Mouse (Mus musculus): ENCODE data around the gene Zswim8. TPM values are rescaled to one million over a fixed set of nuclear protein-coding genes. Genes with fewer than 3 reads are reported as not detected.

Gene Zswim8
- polyA plus RNA-seq, 1 experiment from 2014 or later, result 31.8 TPM

- Histone ChIP-seq H3K27me3 (replicated peaks; ENCODE audit: control insufficient read depth, insufficient read depth, low read length) (no peaks in the 10 kb centered on the region), H3K27ac (ENCODE audit: low read depth, low read length) (peak within 1 kb of the TSS; percentile 71), H3K9me3 (replicated peaks; ENCODE audit: control insufficient read depth, low read length) (no peaks in the 10 kb centered on the region), H3K4me2 (ENCODE audit: low read length) (peak within 1 kb of the TSS; percentile 85), H3K4me3 (ENCODE audit: low read depth, low read length) (peak within 1 kb of the TSS; percentile 75), H3K36me3 (ENCODE audit: control insufficient read depth, insufficient read depth, low read length) (peaks cover 43% of the 10 kb centered on the region), H3K4me1 (ENCODE audit: control insufficient read depth, insufficient read depth, low read length) (peaks cover 5% of the 10 kb centered on the region; the same call in 1 of the 2 replicates), H3K9ac (ENCODE audit: low read length) (peak within 1 kb of the TSS; percentile 84)
- under 1% methylated on average over 81 of the region's 81 CpGs for WGBS
- DNase-seq (ENCODE audit: low spot score) (peak; percentile 92), ATAC-seq (peak; percentile 99)
Observed at GRCm38 (mm10) chr14:20733952-20734774, 26.8 kb downstream of the Zswim8 start, which contains the start of gene Ndst2. Gene Ndst2, minus strand, starts transcription at chr14:20734562.

GRCm38 (mm10) chr14:20735052-20735451 is 27.7 kb downstream of the Zswim8 start:
- Histone ChIP-seq H3K9ac (ENCODE audit: low read length) (no peak overlapping the region), H3K9me3 (replicated peaks; ENCODE audit: control insufficient read depth, low read length) (no peaks in the 10 kb centered on the region), H3K27ac (ENCODE audit: low read depth, low read length) (no peak overlapping the region), H3K36me3 (ENCODE audit: control insufficient read depth, insufficient read depth, low read length) (peaks cover 40% of the 10 kb centered on the region), H3K4me2 (ENCODE audit: low read length) (no peak overlapping the region), H3K4me1 (ENCODE audit: control insufficient read depth, insufficient read depth, low read length) (peaks cover 5% of the 10 kb centered on the region; the same call in 1 of the 2 replicates), H3K4me3 (ENCODE audit: low read depth, low read length) (no peak overlapping the region), H3K27me3 (replicated peaks; ENCODE audit: control insufficient read depth, insufficient read depth, low read length) (no peaks in the 10 kb centered on the region)
- WGBS, result 72% methylated on average over 2 of the region's 2 CpGs
- no peak for ATAC-seq
- DNase-seq (ENCODE audit: low spot score), result no peak

- ATAC-seq (no peak), DNase-seq (ENCODE audit: low spot score) (no peak)
- Histone ChIP-seq H3K4me1 (ENCODE audit: control insufficient read depth, insufficient read depth, low read length) (peaks cover 5% of the 10 kb centered on the region; the same call in 1 of the 2 replicates), H3K9me3 (replicated peaks; ENCODE audit: control insufficient read depth, low read length) (no peaks in the 10 kb centered on the region), H3K4me3 (ENCODE audit: low read depth, low read length) (no peak overlapping the region), H3K4me2 (ENCODE audit: low read length) (no peak overlapping the region), H3K36me3 (ENCODE audit: control insufficient read depth, insufficient read depth, low read length) (peaks cover 37% of the 10 kb centered on the region), H3K9ac (ENCODE audit: low read length) (no peak overlapping the region), H3K27me3 (replicated peaks; ENCODE audit: control insufficient read depth, insufficient read depth, low read length) (no peaks in the 10 kb centered on the region), H3K27ac (ENCODE audit: low read depth, low read length) (no peak overlapping the region)
- 92% methylated on average over 13 of the region's 13 CpGs for WGBS
Observed at GRCm38 (mm10) chr14:20735892-20736390, 28.6 kb downstream of the Zswim8 start.

- H3K4me2 ChIP-seq (ENCODE audit: low read length), result no peak overlapping the region
- peak; percentile 34 for DNase-seq (ENCODE audit: low spot score)
- H3K9ac ChIP-seq (ENCODE audit: low read length), result no peak overlapping the region
- H3K4me1 ChIP-seq (ENCODE audit: control insufficient read depth, insufficient read depth, low read length), result peaks cover 5% of the 10 kb centered on the region; the same call in 1 of the 2 replicates
- no peak overlapping the region for H3K27ac ChIP-seq (ENCODE audit: low read depth, low read length)
- peaks cover 40% of the 10 kb centered on the region for H3K36me3 ChIP-seq (ENCODE audit: control insufficient read depth, insufficient read depth, low read length)
- no peaks in the 10 kb centered on the region for H3K9me3 ChIP-seq (replicated peaks; ENCODE audit: control insufficient read depth, low read length)
- 48% methylated on average over 14 of the region's 14 CpGs for WGBS
- ATAC-seq, result no peak
- no peaks in the 10 kb centered on the region for H3K27me3 ChIP-seq (replicated peaks; ENCODE audit: control insufficient read depth, insufficient read depth, low read length)
- H3K4me3 ChIP-seq (ENCODE audit: low read depth, low read length), result no peak overlapping the region
Observed at GRCm38 (mm10) chr14:20737306-20737705, 30.0 kb downstream of the Zswim8 start.

- no peak for DNase-seq (ENCODE audit: low spot score)
- no peaks in the 10 kb centered on the region for H3K9me3 ChIP-seq (replicated peaks; ENCODE audit: control insufficient read depth, low read length)
- peaks cover under 1% of the 10 kb centered on the region; the same call in 1 of the 2 replicates for H3K4me1 ChIP-seq (ENCODE audit: control insufficient read depth, insufficient read depth, low read length)
- no peak overlapping the region for H3K9ac ChIP-seq (ENCODE audit: low read length)
- H3K4me2 ChIP-seq (ENCODE audit: low read length), result no peak overlapping the region
- no peaks in the 10 kb centered on the region for H3K27me3 ChIP-seq (replicated peaks; ENCODE audit: control insufficient read depth, insufficient read depth, low read length)
- ATAC-seq, result no peak
- H3K36me3 ChIP-seq (ENCODE audit: control insufficient read depth, insufficient read depth, low read length), result peaks cover 44% of the 10 kb centered on the region
- H3K27ac ChIP-seq (ENCODE audit: low read depth, low read length), result no peak overlapping the region
- 94% methylated on average over 8 of the region's 8 CpGs for WGBS
- no peak overlapping the region for H3K4me3 ChIP-seq (ENCODE audit: low read depth, low read length)
Observed at GRCm38 (mm10) chr14:20738511-20738910, 31.2 kb downstream of the Zswim8 start.

- Histone ChIP-seq H3K9ac (ENCODE audit: low read length) (no peak overlapping the region), H3K4me3 (ENCODE audit: low read depth, low read length) (no peak overlapping the region), H3K36me3 (ENCODE audit: control insufficient read depth, insufficient read depth, low read length) (peaks cover 49% of the 10 kb centered on the region), H3K9me3 (replicated peaks; ENCODE audit: control insufficient read depth, low read length) (no peaks in the 10 kb centered on the region), H3K27me3 (replicated peaks; ENCODE audit: control insufficient read depth, insufficient read depth, low read length) (no peaks in the 10 kb centered on the region), H3K27ac (ENCODE audit: low read depth, low read length) (no peak overlapping the region), H3K4me1 (ENCODE audit: control insufficient read depth, insufficient read depth, low read length) (no peaks in the 10 kb centered on the region), H3K4me2 (ENCODE audit: low read length) (no peak overlapping the region)
- DNase-seq (ENCODE audit: low spot score) (no peak), ATAC-seq (no peak)
- 94% methylated on average over 9 of the region's 9 CpGs for WGBS
Observed at GRCm38 (mm10) chr14:20741301-20741700, 33.9 kb downstream of the Zswim8 start.

- H3K4me1 ChIP-seq (ENCODE audit: control insufficient read depth, insufficient read depth, low read length), result no peaks in the 10 kb centered on the region
- DNase-seq (ENCODE audit: low spot score) (no peak), ATAC-seq (no peak)
- no peak overlapping the region for H3K9ac ChIP-seq (ENCODE audit: low read length)
- no peaks in the 10 kb centered on the region for H3K27me3 ChIP-seq (replicated peaks; ENCODE audit: control insufficient read depth, insufficient read depth, low read length)
- peaks cover 50% of the 10 kb centered on the region for H3K36me3 ChIP-seq (ENCODE audit: control insufficient read depth, insufficient read depth, low read length)
- no peak overlapping the region for H3K27ac ChIP-seq (ENCODE audit: low read depth, low read length)
- H3K9me3 ChIP-seq (replicated peaks; ENCODE audit: control insufficient read depth, low read length), result no peaks in the 10 kb centered on the region
- H3K4me3 ChIP-seq (ENCODE audit: low read depth, low read length), result no peak overlapping the region
- WGBS, result 89% methylated on average over 3 of the region's 3 CpGs
- H3K4me2 ChIP-seq (ENCODE audit: low read length), result no peak overlapping the region
Observed at GRCm38 (mm10) chr14:20743614-20744013, 36.3 kb downstream of the Zswim8 start.

GRCm38 (mm10) chr14:20746935-20747334 is 39.6 kb downstream of the Zswim8 start:
- no peak overlapping the region for H3K27ac ChIP-seq (ENCODE audit: low read depth, low read length)
- H3K4me3 ChIP-seq (ENCODE audit: low read depth, low read length), result no peak overlapping the region
- no peaks in the 10 kb centered on the region for H3K27me3 ChIP-seq (replicated peaks; ENCODE audit: control insufficient read depth, insufficient read depth, low read length)
- DNase-seq (ENCODE audit: low spot score) (no peak), ATAC-seq (no peak)
- no peaks in the 10 kb centered on the region for H3K9me3 ChIP-seq (replicated peaks; ENCODE audit: control insufficient read depth, low read length)
- H3K4me1 ChIP-seq (ENCODE audit: control insufficient read depth, insufficient read depth, low read length), result no peaks in the 10 kb centered on the region
- H3K9ac ChIP-seq (ENCODE audit: low read length), result no peak overlapping the region
- 87% methylated on average over 3 of the region's 3 CpGs for whole genome bisulfite sequencing
- peaks cover 32% of the 10 kb centered on the region for H3K36me3 ChIP-seq (ENCODE audit: control insufficient read depth, insufficient read depth, low read length)
- no peak overlapping the region for H3K4me2 ChIP-seq (ENCODE audit: low read length)

- H3K27me3 ChIP-seq (replicated peaks; ENCODE audit: control insufficient read depth, insufficient read depth, low read length), result no peaks in the 10 kb centered on the region
- H3K9ac ChIP-seq (ENCODE audit: low read length), result no peak overlapping the region
- no peaks in the 10 kb centered on the region for H3K4me1 ChIP-seq (ENCODE audit: control insufficient read depth, insufficient read depth, low read length)
- no peak for DNase-seq (ENCODE audit: low spot score)
- peaks cover 24% of the 10 kb centered on the region for H3K36me3 ChIP-seq (ENCODE audit: control insufficient read depth, insufficient read depth, low read length)
- H3K27ac ChIP-seq (ENCODE audit: low read depth, low read length), result no peak overlapping the region
- H3K4me3 ChIP-seq (ENCODE audit: low read depth, low read length), result no peak overlapping the region
- no peak for ATAC-seq
- H3K9me3 ChIP-seq (replicated peaks; ENCODE audit: control insufficient read depth, low read length), result no peaks in the 10 kb centered on the region
- 74% methylated on average over 4 of the region's 4 CpGs for WGBS
- no peak overlapping the region for H3K4me2 ChIP-seq (ENCODE audit: low read length)
Observed at GRCm38 (mm10) chr14:20748388-20748787, 41.0 kb downstream of the Zswim8 start.

All from forebrain, embryonic 14.5 days (tissue).